Mouse (Mus musculus): ENCODE data around the gene Fitm2. TPM values are rescaled to one million over a fixed set of nuclear protein-coding genes. Genes with fewer than 3 reads are reported as not detected.

Gene Fitm2
- 16.3 and 18.7 TPM in 2 replicates for polyA plus RNA-seq (2014; fragmentation: Nextera tagmentation; extraction: Ambion mirVana)

DNA sequence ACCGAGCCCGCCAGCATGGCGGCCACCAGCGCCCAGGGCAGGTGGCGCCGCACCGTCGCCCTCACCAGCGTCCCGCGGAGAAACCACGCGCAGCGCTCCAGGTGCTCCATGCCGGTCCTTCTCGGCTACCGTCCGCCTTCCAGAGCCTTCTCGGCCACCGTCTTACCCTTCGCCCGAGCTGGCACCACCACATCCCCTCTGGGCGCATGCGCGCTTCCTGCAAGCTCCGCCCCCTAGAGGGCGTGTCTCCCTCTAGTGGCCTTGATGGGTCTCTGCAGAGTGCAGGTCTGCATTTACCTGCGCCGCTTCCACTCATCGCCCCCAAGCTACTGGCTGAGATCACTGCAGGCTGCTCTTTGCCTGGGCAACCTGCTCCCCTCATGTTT lies at the start of gene Fitm2:
TSS of gene Fitm2 (minus strand) at position 164 of the 386 bp plus-strand sequence.
- peak within 1 kb of the TSS; percentile 85 for H3K4me3 ChIP-seq (replicated peaks; ENCODE audit: low read length)
- H3K4me1 ChIP-seq (replicated peaks; ENCODE audit: control insufficient read depth, insufficient read depth, low read length) = peaks cover 7% of the 10 kb centered on the region
- peak within 1 kb of the TSS; percentile 78 for H3K27ac ChIP-seq
- peak within 1 kb of the TSS; percentile 86 for H3K9ac ChIP-seq
- H3K36me3 ChIP-seq (replicated peaks; ENCODE audit: control insufficient read depth, insufficient read depth) = peaks cover 28% of the 10 kb centered on the region
- WGBS = 0% methylated on average over 30 of the region's 30 CpGs
- DNase-seq (ENCODE audit: low spot score) (peak; percentile 98), ATAC-seq (ENCODE audit: low FRiP score) (peak; percentile 96)
- H3K9me3 ChIP-seq (ENCODE audit: control insufficient read depth, low read length) = no peaks in the 10 kb centered on the region
- no peaks in the 10 kb centered on the region for H3K27me3 ChIP-seq (ENCODE audit: control insufficient read depth, insufficient read depth, low read length)
- H3K4me2 ChIP-seq (replicated peaks) = peak within 1 kb of the TSS; percentile 66

DNA sequence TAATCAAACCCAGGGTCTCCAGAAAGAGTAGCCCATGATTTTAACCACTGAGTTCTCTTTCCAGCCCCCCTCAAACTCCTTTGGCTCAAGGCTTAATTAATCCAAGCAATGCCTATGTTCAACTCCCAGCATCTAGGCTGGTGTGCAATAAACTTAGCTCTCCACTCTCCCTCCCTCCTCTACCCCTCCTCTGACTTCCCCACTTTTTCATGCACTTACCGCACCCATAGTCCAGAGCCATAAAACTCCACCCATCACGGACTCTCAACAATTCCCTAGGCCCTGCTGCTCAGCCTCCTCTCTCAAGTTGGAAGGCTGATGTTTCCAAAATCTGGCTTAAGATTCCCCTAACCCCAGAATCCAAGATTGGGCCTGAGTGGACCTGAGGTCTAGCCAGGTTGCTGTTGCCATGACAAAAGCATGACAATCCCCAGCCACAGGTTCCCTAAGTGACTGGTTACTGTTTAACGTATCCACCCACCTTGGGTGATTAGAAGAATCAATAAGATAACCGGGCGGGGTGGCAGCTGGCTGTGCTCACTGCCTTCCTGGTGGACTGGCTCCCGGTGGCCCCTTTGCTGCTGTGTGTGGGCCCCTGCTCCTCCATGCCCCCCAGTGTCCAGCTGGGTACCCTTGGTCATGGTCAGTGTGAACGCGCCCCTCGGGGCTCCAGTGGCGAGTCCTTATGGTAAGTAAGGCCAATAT lies 34.0 kb upstream of the Fitm2 start, which contains the start of gene Hnf4a:
TSS of gene Hnf4a (plus strand) at position 509 of the 705 bp plus-strand sequence.
- Histone ChIP-seq H3K4me2 (replicated peaks) (no peak within 1 kb of the TSS), H3K9me3 (ENCODE audit: control insufficient read depth, low read length) (no peaks in the 10 kb centered on the region), H3K27me3 (ENCODE audit: control insufficient read depth, insufficient read depth, low read length) (no peaks in the 10 kb centered on the region), H3K9ac (no peak within 1 kb of the TSS), H3K27ac (no peak within 1 kb of the TSS), H3K4me1 (replicated peaks; ENCODE audit: control insufficient read depth, insufficient read depth, low read length) (no peaks in the 10 kb centered on the region), H3K4me3 (replicated peaks; ENCODE audit: low read length) (no peak within 1 kb of the TSS), H3K36me3 (replicated peaks; ENCODE audit: control insufficient read depth, insufficient read depth) (no peaks in the 10 kb centered on the region)
- DNase-seq (ENCODE audit: low spot score) (no peak), ATAC-seq (ENCODE audit: low FRiP score) (no peak)
- WGBS = 82% methylated on average over 10 of the region's 10 CpGs

DNA sequence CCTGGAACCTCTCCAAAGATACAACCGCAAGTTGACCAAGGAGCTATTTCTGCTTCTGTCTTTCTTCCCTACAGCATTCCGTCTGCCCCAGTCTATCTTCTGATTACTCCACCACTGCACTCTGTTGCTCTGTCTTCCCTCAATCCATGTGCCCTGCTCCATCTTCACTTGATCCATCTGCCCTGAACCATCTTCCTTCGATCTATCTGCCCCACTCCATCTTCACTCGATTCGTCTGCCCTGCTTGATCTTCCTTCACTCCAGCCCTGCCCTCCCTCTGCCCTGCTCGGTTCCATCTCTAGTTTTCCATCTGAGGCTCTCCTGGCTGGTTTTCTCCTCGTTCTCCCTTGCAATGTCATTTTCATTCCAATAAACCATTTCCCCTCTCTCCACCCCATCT lies 30.8 kb upstream of the Fitm2 start:
- Histone ChIP-seq H3K36me3 (replicated peaks; ENCODE audit: control insufficient read depth, insufficient read depth) (no peaks in the 10 kb centered on the region), H3K9me3 (ENCODE audit: control insufficient read depth, low read length) (no peaks in the 10 kb centered on the region), H3K4me2 (replicated peaks) (no peak overlapping the region), H3K27ac (no peak overlapping the region), H3K4me3 (replicated peaks; ENCODE audit: low read length) (no peak overlapping the region), H3K9ac (no peak overlapping the region), H3K4me1 (replicated peaks; ENCODE audit: control insufficient read depth, insufficient read depth, low read length) (no peaks in the 10 kb centered on the region), H3K27me3 (ENCODE audit: control insufficient read depth, insufficient read depth, low read length) (no peaks in the 10 kb centered on the region)
- WGBS = 77% methylated on average over 7 of the region's 7 CpGs
- DNase-seq (ENCODE audit: low spot score) (no peak), ATAC-seq (ENCODE audit: low FRiP score) (no peak)

DNA sequence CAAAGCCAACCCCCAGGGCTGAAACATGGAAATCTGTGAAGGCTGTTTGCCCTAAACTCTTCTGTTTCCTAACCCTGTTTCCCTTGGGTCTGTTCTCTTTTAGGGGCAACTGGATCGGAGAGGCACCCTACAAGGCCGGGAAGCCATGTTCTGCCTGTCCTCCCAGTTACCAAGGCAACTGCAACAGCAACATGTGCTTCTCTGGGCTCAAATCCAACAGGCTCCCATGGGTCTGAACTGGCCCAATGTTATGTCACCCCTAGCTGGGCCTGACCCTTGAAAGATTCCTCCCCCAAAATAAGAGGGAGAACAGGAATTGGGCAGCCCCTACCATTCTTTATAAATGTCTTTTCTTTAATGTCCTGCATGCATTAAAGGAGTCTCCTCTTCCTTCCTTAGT lies 29.8 kb upstream of the Fitm2 start:
- no peak overlapping the region for H3K4me3 ChIP-seq (replicated peaks; ENCODE audit: low read length)
- no peaks in the 10 kb centered on the region for H3K4me1 ChIP-seq (replicated peaks; ENCODE audit: control insufficient read depth, insufficient read depth, low read length)
- H3K27me3 ChIP-seq (ENCODE audit: control insufficient read depth, insufficient read depth, low read length) = no peaks in the 10 kb centered on the region
- H3K9ac ChIP-seq = no peak overlapping the region
- ATAC-seq (ENCODE audit: low FRiP score) (no peak), DNase-seq (ENCODE audit: low spot score) (no peak)
- WGBS = 62% methylated on average over 2 of the region's 2 CpGs
- H3K27ac ChIP-seq = no peak overlapping the region
- no peaks in the 10 kb centered on the region for H3K9me3 ChIP-seq (ENCODE audit: control insufficient read depth, low read length)
- H3K36me3 ChIP-seq (replicated peaks; ENCODE audit: control insufficient read depth, insufficient read depth) = no peaks in the 10 kb centered on the region
- H3K4me2 ChIP-seq (replicated peaks) = no peak overlapping the region

DNA sequence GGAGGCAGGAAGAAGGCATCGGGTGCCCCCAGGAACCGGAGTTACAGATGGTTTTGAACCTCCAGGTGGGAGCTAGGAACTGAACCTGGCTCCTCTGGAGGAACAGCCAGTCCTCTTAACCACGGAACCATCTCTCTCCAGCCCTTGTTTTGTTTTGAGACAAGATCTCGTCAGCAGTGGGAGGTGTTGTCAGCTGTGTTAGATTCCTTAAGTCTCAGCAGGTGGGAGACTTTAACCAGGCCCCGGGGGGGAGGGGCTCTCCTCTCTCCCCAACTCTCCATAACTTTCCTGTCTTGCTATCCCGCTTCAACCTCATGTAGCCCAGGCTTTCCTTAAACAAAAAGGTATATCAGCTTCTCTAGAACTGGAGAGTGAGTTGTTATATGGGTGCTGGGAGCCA lies 22.0 kb upstream of the Fitm2 start:
- Histone ChIP-seq H3K36me3 (replicated peaks; ENCODE audit: control insufficient read depth, insufficient read depth) (no peaks in the 10 kb centered on the region), H3K27me3 (ENCODE audit: control insufficient read depth, insufficient read depth, low read length) (no peaks in the 10 kb centered on the region), H3K27ac (no peak overlapping the region), H3K4me3 (replicated peaks; ENCODE audit: low read length) (no peak overlapping the region), H3K4me2 (replicated peaks) (no peak overlapping the region), H3K4me1 (replicated peaks; ENCODE audit: control insufficient read depth, insufficient read depth, low read length) (no peaks in the 10 kb centered on the region), H3K9ac (no peak overlapping the region), H3K9me3 (ENCODE audit: control insufficient read depth, low read length) (no peaks in the 10 kb centered on the region)
- no peak for ATAC-seq (ENCODE audit: low FRiP score)
- no peak for DNase-seq (ENCODE audit: low spot score)
- WGBS = 49% methylated on average over 6 of the region's 6 CpGs

DNA sequence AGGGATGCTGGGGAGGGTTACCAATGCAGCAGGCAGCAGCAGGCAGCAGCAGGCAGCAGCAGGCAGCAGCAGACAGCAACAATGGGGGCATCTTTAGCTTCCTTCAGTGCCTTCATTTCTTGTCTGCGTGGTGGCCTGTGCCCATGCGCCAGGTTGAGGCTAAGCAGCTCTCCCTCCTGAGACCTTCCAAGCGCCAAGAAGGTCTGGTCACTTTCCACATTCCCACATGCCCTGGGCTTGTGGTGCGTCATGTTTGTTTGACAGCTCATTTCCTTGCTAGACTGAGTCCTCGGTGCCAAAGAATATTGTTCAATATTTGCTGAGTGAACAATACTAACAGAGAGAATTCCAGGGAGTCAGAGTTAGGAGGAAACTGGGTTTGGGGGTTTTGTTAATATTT lies 21.5 kb upstream of the Fitm2 start:
- no peaks in the 10 kb centered on the region for H3K4me1 ChIP-seq (replicated peaks; ENCODE audit: control insufficient read depth, insufficient read depth, low read length)
- no peak overlapping the region for H3K4me3 ChIP-seq (replicated peaks; ENCODE audit: low read length)
- no peaks in the 10 kb centered on the region for H3K27me3 ChIP-seq (ENCODE audit: control insufficient read depth, insufficient read depth, low read length)
- WGBS = 45% methylated on average over 5 of the region's 5 CpGs
- no peak overlapping the region for H3K9ac ChIP-seq
- no peak for ATAC-seq (ENCODE audit: low FRiP score)
- H3K4me2 ChIP-seq (replicated peaks) = no peak overlapping the region
- no peaks in the 10 kb centered on the region for H3K9me3 ChIP-seq (ENCODE audit: control insufficient read depth, low read length)
- DNase-seq (ENCODE audit: low spot score) = no peak
- no peaks in the 10 kb centered on the region for H3K36me3 ChIP-seq (replicated peaks; ENCODE audit: control insufficient read depth, insufficient read depth)
- no peak overlapping the region for H3K27ac ChIP-seq

DNA sequence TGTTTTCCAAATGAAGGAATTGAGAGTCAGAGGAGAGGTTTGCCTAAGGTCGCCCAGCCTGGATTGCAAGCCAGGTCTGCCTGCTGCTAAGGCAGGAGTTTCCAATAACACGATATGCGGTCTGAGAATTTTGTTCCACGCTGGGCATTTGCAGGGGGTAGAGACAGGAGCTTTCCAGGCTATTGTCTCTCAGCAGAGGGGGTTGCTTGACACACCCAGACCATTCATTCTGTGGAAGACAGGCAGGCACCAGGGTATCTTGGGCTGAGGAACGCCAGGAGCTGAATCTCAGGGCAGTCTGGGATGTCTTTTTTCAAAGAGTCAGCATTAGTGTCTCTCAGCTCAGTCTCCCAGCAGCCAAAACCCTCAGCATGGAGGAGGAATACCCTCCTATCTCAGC lies 20.6 kb upstream of the Fitm2 start:
- no peak for ATAC-seq (ENCODE audit: low FRiP score)
- whole genome bisulfite sequencing = 10% methylated on average over 5 of the region's 5 CpGs
- Histone ChIP-seq H3K4me2 (replicated peaks) (no peak overlapping the region), H3K4me3 (replicated peaks; ENCODE audit: low read length) (no peak overlapping the region), H3K9ac (no peak overlapping the region), H3K36me3 (replicated peaks; ENCODE audit: control insufficient read depth, insufficient read depth) (no peaks in the 10 kb centered on the region), H3K27ac (no peak overlapping the region), H3K9me3 (ENCODE audit: control insufficient read depth, low read length) (no peaks in the 10 kb centered on the region), H3K4me1 (replicated peaks; ENCODE audit: control insufficient read depth, insufficient read depth, low read length) (no peaks in the 10 kb centered on the region), H3K27me3 (ENCODE audit: control insufficient read depth, insufficient read depth, low read length) (no peaks in the 10 kb centered on the region)
- DNase-seq (ENCODE audit: low spot score) = no peak

- no peaks in the 10 kb centered on the region for H3K4me1 ChIP-seq (replicated peaks; ENCODE audit: control insufficient read depth, insufficient read depth, low read length)
- no peaks in the 10 kb centered on the region for H3K27me3 ChIP-seq (ENCODE audit: control insufficient read depth, insufficient read depth, low read length)
- no peaks in the 10 kb centered on the region for H3K36me3 ChIP-seq (replicated peaks; ENCODE audit: control insufficient read depth, insufficient read depth)
- H3K27ac ChIP-seq = no peak within 1 kb of the TSS
- DNase-seq (ENCODE audit: low spot score) (no peak), ATAC-seq (ENCODE audit: low FRiP score) (no peak)
- no peak within 1 kb of the TSS for H3K4me2 ChIP-seq (replicated peaks)
- H3K9me3 ChIP-seq (ENCODE audit: control insufficient read depth, low read length) = no peaks in the 10 kb centered on the region
- WGBS = 76% methylated on average over 5 of the region's 5 CpGs
- H3K9ac ChIP-seq = no peak within 1 kb of the TSS
- H3K4me3 ChIP-seq (replicated peaks; ENCODE audit: low read length) = no peak within 1 kb of the TSS
Measured at GRCm38 (mm10) chr2:163492018-163492417, 19.6 kb upstream of the Fitm2 start, which contains the start of gene R3hdml. Gene R3hdml (plus strand): TSS chr2:163492318.

DNA sequence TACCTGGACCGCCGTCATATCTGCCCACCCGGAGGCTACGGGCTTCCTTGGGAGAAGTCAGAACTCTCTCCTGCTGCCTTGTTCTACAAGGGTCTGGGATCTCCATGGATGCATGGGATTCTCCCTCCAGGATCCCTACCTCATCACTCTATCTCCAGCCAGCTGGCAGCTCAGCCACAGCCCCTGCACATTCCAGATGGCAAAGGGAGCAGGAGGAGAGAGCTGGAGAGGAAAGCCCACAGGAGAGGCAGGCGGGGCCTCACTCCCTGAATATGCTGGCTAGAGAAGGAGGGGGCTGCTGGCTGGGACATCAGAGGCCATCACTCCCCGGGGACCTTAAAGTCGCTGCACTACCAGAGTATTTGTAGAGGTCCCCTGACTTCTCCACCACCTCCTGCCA lies 18.9 kb upstream of the Fitm2 start:
- DNase-seq (ENCODE audit: low spot score) = no peak
- Histone ChIP-seq H3K4me1 (replicated peaks; ENCODE audit: control insufficient read depth, insufficient read depth, low read length) (no peaks in the 10 kb centered on the region), H3K4me3 (replicated peaks; ENCODE audit: low read length) (no peak overlapping the region), H3K9ac (no peak overlapping the region), H3K9me3 (ENCODE audit: control insufficient read depth, low read length) (no peaks in the 10 kb centered on the region), H3K36me3 (replicated peaks; ENCODE audit: control insufficient read depth, insufficient read depth) (no peaks in the 10 kb centered on the region), H3K27ac (no peak overlapping the region), H3K4me2 (replicated peaks) (no peak overlapping the region), H3K27me3 (ENCODE audit: control insufficient read depth, insufficient read depth, low read length) (no peaks in the 10 kb centered on the region)
- 41% methylated on average over 7 of the region's 7 CpGs for WGBS
- ATAC-seq (ENCODE audit: low FRiP score) = no peak; the same call in 1 of the 2 replicates

DNA sequence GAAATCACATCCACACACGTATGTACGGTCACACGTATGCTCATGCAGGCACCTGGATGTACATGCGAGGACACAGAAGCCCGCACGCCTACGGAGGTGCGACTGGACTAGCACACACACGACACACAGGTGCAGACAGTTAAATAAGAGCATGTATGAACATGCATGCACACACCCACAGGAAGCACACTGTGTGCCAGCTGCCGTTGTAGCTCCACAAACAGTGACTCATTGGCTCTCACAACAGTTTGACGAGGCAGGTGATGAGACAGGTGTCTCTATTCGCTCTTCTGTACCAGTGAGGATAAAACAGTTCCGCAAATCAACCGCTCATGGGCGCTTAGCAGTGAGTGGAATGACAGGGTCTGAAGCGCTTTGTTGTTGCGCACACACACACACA lies 18.2 kb upstream of the Fitm2 start:
- Histone ChIP-seq H3K9me3 (ENCODE audit: control insufficient read depth, low read length) (no peaks in the 10 kb centered on the region), H3K9ac (no peak overlapping the region), H3K27me3 (ENCODE audit: control insufficient read depth, insufficient read depth, low read length) (no peaks in the 10 kb centered on the region), H3K4me2 (replicated peaks) (no peak overlapping the region), H3K4me3 (replicated peaks; ENCODE audit: low read length) (no peak overlapping the region), H3K36me3 (replicated peaks; ENCODE audit: control insufficient read depth, insufficient read depth) (no peaks in the 10 kb centered on the region), H3K4me1 (replicated peaks; ENCODE audit: control insufficient read depth, insufficient read depth, low read length) (no peaks in the 10 kb centered on the region), H3K27ac (no peak overlapping the region)
- ATAC-seq (ENCODE audit: low FRiP score) = no peak
- WGBS = 94% methylated on average over 17 of the region's 17 CpGs
- no peak for DNase-seq (ENCODE audit: low spot score)

All from hindbrain, embryonic 14.5 days (tissue).